Mouse (Mus musculus) erythroblast, embryonic 14.5 days (primary cell): Measurements from ENCODE around the gene Mospd2.

Experiments used
- GATA1 ChIP-seq: IDR thresholded peaks from 2 replicates; pipeline ENCODE4 v1.6.1; 2012; ENCODE audit warnings: low read length, inconsistent platforms, mixed read lengths
- TAL1 ChIP-seq: IDR thresholded peaks from 3 replicates; pipeline ENCODE4 v1.6.1; 2012; ENCODE audit warnings: low read length, inconsistent platforms, mixed read lengths

DNA sequence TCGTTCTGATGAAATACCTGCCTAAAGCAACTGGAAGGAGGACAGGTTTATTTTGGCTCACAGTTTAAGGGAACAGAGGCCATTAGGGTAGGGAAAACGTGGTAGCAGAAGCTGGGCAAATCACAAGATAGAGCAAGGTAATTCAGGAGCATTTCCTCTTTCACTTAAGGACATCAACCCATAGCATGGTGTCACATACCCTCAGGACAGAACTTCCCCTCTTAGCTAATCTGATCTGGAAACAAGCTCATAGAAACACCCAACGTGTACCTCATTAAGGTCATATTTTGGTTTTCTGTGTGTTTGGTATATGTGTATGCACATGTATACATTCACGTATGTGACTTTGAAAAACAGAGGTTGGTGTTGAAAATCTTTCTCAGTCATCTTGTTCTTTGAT lies 68.0 kb downstream of the Mospd2 start:
- no peak for TF ChIP-seq TAL1
- no peak for TF ChIP-seq GATA1
